Mouse (Mus musculus) megakaryocyte-erythroid progenitor cell, adult 5-6 weeks (primary cell): Measurements from ENCODE around the gene Apoa2. TPM values are rescaled to one million over a fixed set of nuclear protein-coding genes. Genes with fewer than 3 reads are reported as not detected.

Experiments used
- ATAC-seq: replicated peaks from 2 replicates; pipeline ENCODE4 v1.8.0; 2016; ENCODE audit warnings: mild to moderate bottlenecking, inconsistent platforms; ENCODE audit not compliant: severe bottlenecking, poor library complexity, low FRiP score, low TSS enrichment
- total RNA-seq, 2 experiments: library from RNA; stranded (forward) in 1 of 2; stranded (reverse) in 1 of 2; fragments of 200-1000, 215-1000 nt in 1 of 2; fragments of >200 nt in 1 of 2; fragmentation: Nextera tagmentation in 1 of 2; gene quantifications; 2 replicates each; pipeline ENCODE4 v1.2.3; 2014 to 2017

Gene Apoa2
- 3.8 TPM in 1 of 2 replicates, not detected in the other for total RNA-seq (2014; fragmentation: Nextera tagmentation)
- total RNA-seq (2017): not detected in 2 replicates

DNA sequence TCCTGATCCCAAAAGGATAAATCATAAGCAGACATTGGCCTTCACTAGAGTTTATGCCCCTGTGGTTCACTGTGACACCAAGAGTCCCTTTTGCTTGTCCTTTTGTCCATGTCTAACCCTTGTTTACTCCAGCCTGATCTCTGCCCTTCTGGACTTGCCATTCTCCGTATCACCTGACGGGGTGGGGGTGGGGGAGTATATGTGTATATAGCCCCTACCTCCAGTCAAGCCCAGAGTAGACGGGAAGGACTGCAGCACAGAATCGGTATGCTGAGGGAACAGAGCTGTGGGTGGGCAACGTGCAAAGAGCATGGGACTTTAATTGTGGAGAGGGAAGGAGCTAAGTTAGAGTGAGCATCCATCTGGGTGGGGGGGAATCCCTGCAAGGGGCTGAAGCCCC, at the start of gene Apoa2:
TSS of gene Apoa2 (plus strand) at position 198 of the 400 bp plus-strand sequence.
- ATAC-seq: no peak

DNA sequence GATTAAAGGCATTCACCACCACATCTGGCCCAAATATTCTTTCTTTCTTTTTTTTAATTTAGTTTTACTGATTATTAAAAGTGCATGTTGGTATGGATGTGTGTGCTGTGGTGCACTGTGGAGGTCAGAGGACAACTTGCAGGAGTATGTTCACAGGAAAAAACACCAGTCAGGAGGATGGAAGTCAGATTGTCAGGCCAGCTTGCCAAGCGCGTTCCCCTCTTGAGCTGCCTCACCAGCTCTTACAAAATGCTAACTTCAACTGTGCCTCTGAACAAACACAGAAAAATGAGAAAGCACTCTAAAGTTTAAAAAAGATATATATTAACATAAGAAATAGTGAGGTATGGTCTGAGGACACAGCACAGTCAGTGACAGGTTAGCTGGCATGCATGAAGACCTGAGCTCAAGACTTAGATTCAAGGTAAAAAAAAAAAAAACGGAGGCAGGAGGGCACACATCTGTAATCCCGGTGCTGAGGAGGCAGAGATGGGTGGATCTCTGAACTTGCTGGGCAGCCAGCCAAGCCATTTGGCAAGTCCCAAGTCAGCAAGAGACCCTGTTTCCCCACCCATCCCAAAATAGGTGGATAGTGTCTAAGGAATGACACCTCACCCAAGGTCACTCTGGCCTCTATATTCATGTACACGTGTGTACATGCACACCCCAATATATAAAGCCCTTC, 45.2 kb upstream of the Apoa2 start:
- ATAC-seq: no peak

DNA sequence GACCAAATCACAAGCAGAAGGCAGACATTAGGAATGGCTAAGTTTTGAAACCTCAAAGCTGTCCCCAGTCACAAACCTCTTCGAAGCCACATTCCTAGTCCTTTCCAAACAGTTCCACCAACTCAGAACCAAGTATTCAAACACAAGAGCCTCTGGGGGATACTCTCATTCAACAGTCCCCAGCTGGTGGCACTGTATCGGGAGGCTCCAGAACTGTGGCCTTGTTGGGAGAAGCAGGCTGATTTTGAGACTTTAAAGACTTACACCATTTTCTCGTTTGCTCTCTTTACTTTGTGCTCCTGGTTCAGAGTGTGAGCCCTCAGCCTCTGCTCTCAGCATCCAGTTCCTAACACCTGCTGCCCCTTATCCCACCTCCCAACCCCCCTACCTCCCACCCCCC, 41.8 kb upstream of the Apoa2 start:
- no peak for ATAC-seq

- ATAC-seq: no peak
These were observed 41.2 kb upstream of the Apoa2 start for GRCm38 (mm10) chr1:171183620-171184019.

DNA sequence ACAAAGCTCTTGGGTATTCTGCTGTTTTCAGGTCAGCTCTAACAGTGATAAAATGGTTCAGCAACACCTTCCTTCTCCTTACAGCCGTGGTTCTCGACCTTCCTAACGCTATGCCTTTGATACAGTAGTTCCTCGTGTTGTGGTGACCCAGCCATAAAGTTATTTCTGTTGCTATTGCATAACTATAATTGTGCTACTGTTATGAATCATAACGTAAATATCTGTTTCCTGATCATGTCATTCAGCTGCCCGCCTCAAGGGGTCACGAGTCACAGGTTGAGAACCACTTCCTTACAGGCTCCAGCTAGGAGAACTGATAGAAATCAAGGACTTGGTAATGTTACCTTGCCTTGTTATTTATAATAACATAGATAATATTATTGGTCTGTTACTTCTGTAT, 40.5 kb upstream of the Apoa2 start:
- ATAC-seq: peak; percentile 74

GRCm38 (mm10) chr1:171185655-171186054, 39.2 kb upstream of the Apoa2 start:
- ATAC-seq: no peak

DNA sequence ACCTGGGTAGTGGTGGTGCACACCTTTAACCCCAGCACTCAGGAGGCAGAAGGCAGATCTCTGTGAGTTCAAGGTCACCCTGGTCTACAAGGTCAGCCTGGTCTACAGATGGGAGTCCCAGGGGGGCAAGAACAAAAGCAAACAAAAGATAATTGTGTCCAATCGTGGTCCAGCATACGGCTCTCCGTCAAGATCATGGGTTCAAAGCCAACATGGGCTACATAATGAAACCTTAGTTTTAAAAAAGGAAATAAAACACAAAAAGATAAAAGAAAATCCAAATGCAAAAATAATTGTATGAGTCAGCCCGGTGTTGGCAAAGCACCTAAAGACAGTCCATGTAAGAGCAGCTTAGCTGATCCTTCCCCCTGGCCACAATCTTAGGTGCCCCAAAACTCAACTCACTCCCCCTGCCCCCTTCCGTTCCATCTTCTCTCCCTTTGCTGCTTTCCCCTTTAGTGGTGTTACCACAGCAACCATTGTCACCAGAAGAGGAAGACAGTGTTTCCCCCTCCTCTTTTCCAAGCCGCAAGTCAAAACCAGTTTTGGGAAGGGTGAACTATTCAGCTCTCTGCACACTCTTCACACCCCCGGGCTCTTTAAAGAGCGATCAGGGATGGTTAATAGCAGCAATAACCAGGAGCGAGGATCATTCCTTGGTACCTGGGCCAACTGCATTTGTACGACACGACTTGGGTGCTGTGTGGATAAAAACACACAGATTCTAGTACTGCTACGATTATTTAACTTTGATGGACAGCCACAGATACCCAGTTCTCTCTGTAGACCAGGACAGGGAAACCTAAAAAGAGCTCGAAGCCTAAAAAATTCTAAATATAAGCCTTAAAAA, 36.8 kb upstream of the Apoa2 start:
- no peak for ATAC-seq

DNA sequence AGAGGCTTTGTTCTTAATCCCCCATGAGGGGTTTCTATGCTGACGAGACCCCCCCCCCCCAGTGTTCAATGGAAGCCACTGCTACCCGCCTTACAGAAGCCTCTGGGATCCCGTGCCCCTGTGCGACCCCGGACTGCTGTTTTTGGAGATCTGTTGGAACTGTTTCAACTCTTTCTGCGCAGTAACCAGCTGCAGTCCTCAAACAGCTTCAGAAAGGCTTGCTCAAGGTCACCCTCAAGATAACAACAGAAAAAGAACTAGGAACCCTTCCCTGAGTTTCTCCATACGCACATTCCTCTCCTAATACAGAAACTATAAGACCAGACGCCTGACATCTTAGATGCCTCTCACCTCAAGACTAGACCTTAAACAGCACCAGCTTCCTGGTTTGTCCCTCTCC, 35.8 kb upstream of the Apoa2 start:
- no peak for ATAC-seq

DNA sequence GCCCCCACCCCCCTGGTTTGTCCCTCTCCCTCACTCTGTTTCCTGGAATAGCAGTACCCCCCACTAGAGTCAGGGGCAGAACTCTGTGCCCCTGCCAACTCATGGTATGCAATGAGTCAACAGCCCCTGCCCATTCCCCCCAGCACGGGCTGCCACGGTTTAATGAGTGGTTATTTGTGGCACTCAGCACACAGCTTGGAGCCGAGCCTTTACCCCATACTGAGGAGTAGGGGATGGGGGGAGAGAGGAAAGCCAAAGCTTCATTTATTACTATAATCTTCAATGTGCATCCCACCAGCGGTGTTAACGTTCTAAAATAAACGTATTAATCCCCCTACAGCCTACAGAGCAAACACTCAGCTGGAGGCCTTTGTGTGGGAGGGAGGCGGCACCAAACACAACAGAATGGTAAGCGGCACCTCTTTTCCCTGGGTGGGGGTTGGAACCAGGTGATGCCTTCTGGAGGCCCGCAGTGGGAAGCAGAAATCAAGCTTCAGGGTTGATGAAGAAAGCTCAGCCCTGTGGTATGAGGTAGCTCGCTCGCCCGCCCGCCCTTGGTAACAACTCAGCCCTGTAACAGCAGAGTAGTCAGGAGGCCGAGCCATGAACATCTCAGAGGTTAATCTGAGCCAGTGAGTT, 35.3 kb upstream of the Apoa2 start:
- ATAC-seq: no peak

DNA sequence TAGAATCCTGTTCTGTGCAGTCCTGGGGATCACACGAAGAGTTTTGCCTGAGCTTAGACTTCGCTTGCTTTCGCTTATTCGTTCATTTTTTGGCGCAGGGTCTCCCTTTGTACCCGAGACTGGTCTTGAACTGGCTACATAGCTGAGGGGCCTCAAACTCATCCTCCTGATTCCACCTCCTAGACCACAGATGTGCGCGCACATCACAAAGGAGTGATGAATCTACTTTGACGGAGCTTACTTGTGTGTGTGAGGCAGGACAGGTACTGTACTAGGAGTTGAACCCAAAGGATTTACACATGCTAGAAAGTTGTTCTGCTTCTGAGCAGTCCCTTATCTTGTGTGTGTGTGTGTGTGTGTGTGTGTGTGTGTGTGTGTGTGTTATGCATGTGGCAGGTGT, 34.0 kb upstream of the Apoa2 start:
- no peak for ATAC-seq

GRCm38 (mm10) chr1:171192283-171192682, 32.6 kb upstream of the Apoa2 start:
- ATAC-seq: no peak

DNA sequence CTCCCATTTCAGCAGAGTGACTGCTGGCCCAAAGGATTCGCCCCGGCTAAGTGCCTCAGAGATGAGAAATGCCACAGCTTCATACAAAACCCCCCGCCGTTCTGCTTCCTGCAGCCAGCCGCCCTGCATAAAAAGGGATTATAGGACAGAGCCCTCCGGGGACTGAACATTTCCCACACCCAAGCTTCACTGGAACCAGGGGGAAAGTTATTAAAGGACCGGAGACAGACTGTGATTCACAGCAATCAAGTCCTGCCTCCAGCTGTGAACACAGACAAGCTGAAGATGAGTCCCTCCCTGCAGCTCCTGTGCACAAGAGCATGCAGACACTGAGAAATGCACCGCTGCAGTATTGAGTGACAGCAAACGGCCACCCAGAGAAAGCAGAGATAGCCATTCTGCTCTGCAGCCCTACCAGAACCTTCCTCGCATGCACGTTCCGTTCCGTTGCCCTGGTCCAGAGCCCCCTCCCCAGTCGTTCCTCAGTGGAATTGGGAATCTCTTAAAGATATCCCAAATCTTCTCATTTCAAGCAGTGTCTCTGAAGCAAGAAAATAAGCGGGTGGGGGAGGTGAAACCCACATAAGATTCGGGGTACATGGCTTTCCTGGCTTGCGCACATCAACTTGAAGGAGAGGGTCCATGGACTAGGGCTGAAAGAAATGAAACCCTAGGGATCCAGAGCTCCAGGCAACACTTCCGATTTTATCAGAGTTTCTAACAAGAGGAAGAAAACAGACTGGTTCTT, 31.6 kb upstream of the Apoa2 start:
- no peak for ATAC-seq

DNA sequence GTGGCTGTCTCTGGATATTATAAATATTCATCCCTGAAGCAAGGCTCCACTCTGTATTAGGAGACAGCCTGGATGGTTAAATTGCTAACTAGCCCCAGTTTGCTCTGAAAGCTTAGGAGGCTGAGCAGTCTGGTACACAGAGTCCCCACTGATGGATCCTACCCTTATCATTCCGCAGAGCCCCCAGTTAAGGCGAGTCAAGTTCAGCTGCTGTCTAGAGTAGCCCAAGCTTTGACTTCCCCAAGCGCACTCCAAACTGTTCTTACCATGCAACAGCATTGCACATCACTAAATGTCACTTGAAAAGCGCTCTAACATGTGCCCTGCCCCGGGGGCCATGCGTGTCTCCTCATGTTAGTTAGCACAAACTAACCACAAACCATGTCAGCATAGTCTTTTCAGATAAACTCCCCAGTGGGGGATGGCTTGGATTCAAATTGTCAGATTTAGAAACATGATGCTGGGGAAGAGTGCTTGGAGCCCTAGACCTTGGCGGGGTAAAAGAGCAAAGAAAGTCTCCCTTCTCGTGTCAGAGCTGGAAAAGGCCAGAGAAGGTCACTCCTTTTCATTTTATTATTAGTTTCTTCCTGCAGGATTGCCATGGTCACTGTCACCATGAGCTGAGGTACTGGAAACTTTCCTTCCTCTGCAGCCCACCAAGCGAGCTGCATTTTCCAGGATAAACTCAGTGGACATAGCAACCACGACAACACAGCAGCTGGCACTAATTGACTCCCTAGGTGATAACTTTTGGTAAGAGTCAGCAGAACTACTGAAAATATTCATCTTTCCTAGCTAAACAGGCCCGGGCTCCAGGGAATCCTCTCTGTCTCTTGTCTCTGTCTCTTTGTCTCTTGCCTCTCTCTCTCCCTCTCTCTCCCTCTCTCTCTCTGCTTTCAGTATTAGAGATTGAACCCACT, 30.7 kb upstream of the Apoa2 start:
- ATAC-seq: no peak

DNA sequence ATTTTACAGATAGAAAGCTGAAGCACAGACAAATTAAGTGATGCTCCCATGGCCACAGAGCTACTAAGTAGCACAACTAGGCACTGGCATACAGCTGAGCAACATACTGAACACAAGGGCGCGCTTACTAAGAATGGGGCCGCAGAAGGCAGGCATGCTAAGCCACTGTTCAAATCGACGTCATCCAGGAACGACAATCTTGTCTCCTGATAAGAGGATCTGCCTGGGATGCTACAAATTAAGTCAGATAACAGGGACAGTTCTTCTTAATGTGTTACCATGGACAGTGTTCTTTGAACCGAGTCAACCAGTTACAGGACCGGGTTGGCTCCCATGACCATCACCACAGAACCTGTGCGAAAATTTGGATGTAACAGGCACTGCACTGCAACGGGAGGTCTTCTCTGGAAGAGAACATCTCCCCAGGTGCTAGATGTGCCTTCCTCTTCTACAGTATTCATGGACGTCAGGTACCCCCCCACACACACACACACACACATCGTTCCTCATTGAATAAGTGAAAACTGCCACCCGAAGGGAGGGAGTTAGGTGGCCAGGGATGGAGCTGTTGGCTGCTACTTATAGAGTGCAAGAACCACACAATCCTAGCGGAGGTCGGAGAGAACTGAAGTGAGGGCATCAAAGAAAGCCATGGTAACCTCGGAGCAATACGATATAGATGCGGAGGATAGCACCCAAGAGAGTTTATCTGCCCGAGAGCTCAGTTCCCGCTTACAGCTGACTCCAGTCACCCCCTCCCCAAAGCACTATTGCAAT, 29.6 kb upstream of the Apoa2 start:
- peak; percentile 39; the same call in 1 of the 2 replicates for ATAC-seq

GRCm38 (mm10) chr1:171195887-171196397, 28.9 kb upstream of the Apoa2 start, which contains the start of gene Pcp4l1:
Gene Pcp4l1, minus strand, starts transcription at chr1:171196268.
- ATAC-seq: peak; percentile 85

- no peak for ATAC-seq
These were observed 25.3 kb upstream of the Apoa2 start for GRCm38 (mm10) chr1:171199532-171199931.

DNA sequence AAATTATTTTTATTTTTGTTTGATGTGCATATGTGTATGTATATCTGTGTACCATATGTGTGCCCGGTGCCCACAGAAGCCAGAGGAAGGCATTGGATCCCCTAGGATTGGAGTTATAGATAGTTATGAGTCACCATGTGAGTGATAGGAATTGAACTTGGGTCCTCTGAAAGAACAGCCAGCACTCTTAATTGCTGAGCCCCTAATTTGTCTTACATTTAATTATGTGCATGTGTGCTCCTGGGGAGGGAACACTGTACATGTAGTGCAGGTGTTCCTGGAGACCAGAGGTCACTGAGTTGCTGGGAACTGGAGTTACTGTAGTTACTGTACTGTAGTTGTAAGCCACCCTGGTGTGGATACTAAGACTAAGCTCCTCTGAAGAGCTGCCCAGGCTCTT, 24.1 kb upstream of the Apoa2 start:
- ATAC-seq: no peak
